Mouse (Mus musculus): Measurements from ENCODE around the gene Sec61g. TPM values are rescaled to one million over a fixed set of nuclear protein-coding genes. Genes with fewer than 3 reads are reported as not detected.
A peak's percentile ranks its signal among the peaks of the same experiment; 100 is the strongest.
"Not testable (repeated sequence)": the region's sequence is repeated elsewhere in the genome, so short reads cannot be mapped to it uniquely, and the experiment has no call there.

Gene Sec61g
- polyA plus RNA-seq, 1 experiment: 21.7 TPM

- no peak for TF ChIP-seq CTCF (IDR thresholded peaks at IDR 0.05; ENCODE audit: borderline replicate concordance, insufficient read depth, low read length)
- no peak for TF ChIP-seq POLR2A (IDR thresholded peaks at IDR 0.05; ENCODE audit: low read depth, low read length)
- peaks cover 26% of the 10 kb centered on the region for H3K4me1 ChIP-seq (ENCODE audit: control insufficient read depth, insufficient read depth, low read length)
- no peak overlapping the region for H3K4me3 ChIP-seq (ENCODE audit: insufficient read depth, low read length)
- peak overlapping the region; percentile 76; the same call in 1 of the 2 replicates for H3K27ac ChIP-seq (ENCODE audit: insufficient read depth, low read length)
Observed at GRCm38 (mm10) chr11:16525724-16526123, 17.4 kb upstream of the Sec61g start.

- no peak overlapping the region for H3K27ac ChIP-seq (ENCODE audit: insufficient read depth, low read length)
- TF ChIP-seq CTCF (IDR thresholded peaks at IDR 0.05; ENCODE audit: borderline replicate concordance, insufficient read depth, low read length): no peak
- TF ChIP-seq POLR2A (IDR thresholded peaks at IDR 0.05; ENCODE audit: low read depth, low read length): no peak
- no peak overlapping the region for H3K4me3 ChIP-seq (ENCODE audit: insufficient read depth, low read length)
- peaks cover 26% of the 10 kb centered on the region for H3K4me1 ChIP-seq (ENCODE audit: control insufficient read depth, insufficient read depth, low read length)
Observed at GRCm38 (mm10) chr11:16524917-16525640, 16.8 kb upstream of the Sec61g start.

GRCm38 (mm10) chr11:16515081-16515480, 6.8 kb upstream of the Sec61g start:
- H3K4me1 ChIP-seq (ENCODE audit: control insufficient read depth, insufficient read depth, low read length); H3K4me3 ChIP-seq (ENCODE audit: insufficient read depth, low read length); H3K27ac ChIP-seq (ENCODE audit: insufficient read depth, low read length): not testable (repeated sequence)

GRCm38 (mm10) chr11:16514221-16514620, 5.9 kb upstream of the Sec61g start:
- H3K4me1 ChIP-seq (ENCODE audit: control insufficient read depth, insufficient read depth, low read length); H3K27ac ChIP-seq (ENCODE audit: insufficient read depth, low read length): not testable (repeated sequence)

DNA sequence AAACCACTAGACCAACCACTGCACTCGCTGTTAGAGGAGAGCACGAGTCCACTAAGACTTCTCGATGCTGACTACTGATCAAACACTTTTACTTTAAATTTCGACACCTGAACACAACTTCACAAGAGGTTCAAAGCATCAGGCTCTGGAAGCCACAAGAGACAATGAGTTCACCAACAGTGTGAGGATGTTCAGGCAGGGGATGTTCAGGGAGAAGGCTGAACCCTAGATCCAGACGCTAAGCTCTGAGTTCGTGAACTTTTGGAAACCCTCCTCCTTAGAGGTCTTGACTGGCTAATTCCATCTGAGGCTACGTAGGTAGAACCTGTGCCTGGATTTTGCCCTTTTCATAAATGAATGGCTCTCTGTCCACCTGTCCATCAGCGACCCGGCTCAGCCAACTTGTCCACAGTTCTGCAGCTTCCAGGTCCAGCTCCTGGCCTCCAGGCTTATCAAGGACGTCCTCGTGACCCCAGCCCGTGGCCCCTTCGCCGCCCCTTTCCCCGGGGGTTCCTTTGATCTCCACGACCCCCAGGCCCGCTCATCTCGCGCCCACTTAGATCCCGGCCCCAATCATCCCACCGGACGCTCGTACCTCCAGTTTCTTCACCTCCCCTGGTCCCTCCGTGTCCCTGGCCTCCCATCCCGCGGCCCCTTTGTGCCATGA, 766 bp downstream of the Sec61g start:
- TF ChIP-seq POLR2A (IDR thresholded peaks at IDR 0.05; ENCODE audit: low read depth, low read length) (no peak), CTCF (IDR thresholded peaks at IDR 0.05; ENCODE audit: borderline replicate concordance, insufficient read depth, low read length) (no peak)
- H3K4me3 ChIP-seq (ENCODE audit: insufficient read depth, low read length): peak overlapping the region; percentile 85
- no peaks in the 10 kb centered on the region; the same call in 1 of the 2 replicates for H3K4me1 ChIP-seq (ENCODE audit: control insufficient read depth, insufficient read depth, low read length)
- peak overlapping the region; percentile 63 for H3K27ac ChIP-seq (ENCODE audit: insufficient read depth, low read length)

More at GRCm38 (mm10) chr11:16514221-16514620, 5.9 kb upstream of the Sec61g start:
- not testable (repeated sequence) for H3K4me3 ChIP-seq (ENCODE audit: insufficient read depth, low read length)

DNA sequence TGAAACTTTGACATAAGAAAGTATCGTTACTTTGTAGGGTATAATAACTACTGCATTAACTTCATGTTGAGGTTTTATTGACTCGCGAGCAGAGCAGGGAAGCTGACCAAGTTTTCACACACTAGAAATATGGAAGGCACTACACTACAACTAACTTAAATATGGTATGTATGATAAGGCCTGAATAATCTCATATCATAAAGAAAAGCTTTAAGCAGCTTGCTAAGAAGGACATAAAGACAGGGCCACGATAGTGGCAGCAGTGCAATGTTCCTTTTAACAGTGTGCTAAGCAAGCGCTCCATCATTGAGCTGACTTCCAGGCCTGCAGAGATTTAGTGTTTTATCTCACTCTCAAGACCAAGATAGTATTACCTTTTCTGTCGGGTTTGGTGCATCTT, 2.3 kb downstream of the Sec61g start:
- H3K4me3 ChIP-seq (ENCODE audit: insufficient read depth, low read length): peak overlapping the region; percentile 3; the same call in 1 of the 2 replicates

GRCm38 (mm10) chr11:16503150-16503549, 5.1 kb downstream of the Sec61g start:
- TF ChIP-seq CTCF (IDR thresholded peaks at IDR 0.05; ENCODE audit: borderline replicate concordance, insufficient read depth, low read length) (no peak), POLR2A (IDR thresholded peaks at IDR 0.05; ENCODE audit: low read depth, low read length) (no peak)
- Histone ChIP-seq H3K4me3 (ENCODE audit: insufficient read depth, low read length) (no peak overlapping the region), H3K4me1 (ENCODE audit: control insufficient read depth, insufficient read depth, low read length) (no peaks in the 10 kb centered on the region; the same call in 1 of the 2 replicates), H3K27ac (ENCODE audit: insufficient read depth, low read length) (no peak overlapping the region)

More for the DNA sequence above, 2.3 kb downstream of the Sec61g start:
- no peak for TF ChIP-seq CTCF (IDR thresholded peaks at IDR 0.05; ENCODE audit: borderline replicate concordance, insufficient read depth, low read length)
- no peak for TF ChIP-seq POLR2A (IDR thresholded peaks at IDR 0.05; ENCODE audit: low read depth, low read length)
- Histone ChIP-seq H3K4me1 (ENCODE audit: control insufficient read depth, insufficient read depth, low read length) (no peaks in the 10 kb centered on the region; the same call in 1 of the 2 replicates), H3K27ac (ENCODE audit: insufficient read depth, low read length) (no peak overlapping the region)

- no peak for TF ChIP-seq POLR2A (IDR thresholded peaks at IDR 0.05; ENCODE audit: low read depth, low read length)
- no peak for TF ChIP-seq CTCF (IDR thresholded peaks at IDR 0.05; ENCODE audit: borderline replicate concordance, insufficient read depth, low read length)
- Histone ChIP-seq H3K4me3 (ENCODE audit: insufficient read depth, low read length) (no peak overlapping the region), H3K27ac (ENCODE audit: insufficient read depth, low read length) (no peak overlapping the region), H3K4me1 (ENCODE audit: control insufficient read depth, insufficient read depth, low read length) (no peaks in the 10 kb centered on the region; the same call in 1 of the 2 replicates)
Observed at GRCm38 (mm10) chr11:16502744-16503143, 5.5 kb downstream of the Sec61g start.

DNA sequence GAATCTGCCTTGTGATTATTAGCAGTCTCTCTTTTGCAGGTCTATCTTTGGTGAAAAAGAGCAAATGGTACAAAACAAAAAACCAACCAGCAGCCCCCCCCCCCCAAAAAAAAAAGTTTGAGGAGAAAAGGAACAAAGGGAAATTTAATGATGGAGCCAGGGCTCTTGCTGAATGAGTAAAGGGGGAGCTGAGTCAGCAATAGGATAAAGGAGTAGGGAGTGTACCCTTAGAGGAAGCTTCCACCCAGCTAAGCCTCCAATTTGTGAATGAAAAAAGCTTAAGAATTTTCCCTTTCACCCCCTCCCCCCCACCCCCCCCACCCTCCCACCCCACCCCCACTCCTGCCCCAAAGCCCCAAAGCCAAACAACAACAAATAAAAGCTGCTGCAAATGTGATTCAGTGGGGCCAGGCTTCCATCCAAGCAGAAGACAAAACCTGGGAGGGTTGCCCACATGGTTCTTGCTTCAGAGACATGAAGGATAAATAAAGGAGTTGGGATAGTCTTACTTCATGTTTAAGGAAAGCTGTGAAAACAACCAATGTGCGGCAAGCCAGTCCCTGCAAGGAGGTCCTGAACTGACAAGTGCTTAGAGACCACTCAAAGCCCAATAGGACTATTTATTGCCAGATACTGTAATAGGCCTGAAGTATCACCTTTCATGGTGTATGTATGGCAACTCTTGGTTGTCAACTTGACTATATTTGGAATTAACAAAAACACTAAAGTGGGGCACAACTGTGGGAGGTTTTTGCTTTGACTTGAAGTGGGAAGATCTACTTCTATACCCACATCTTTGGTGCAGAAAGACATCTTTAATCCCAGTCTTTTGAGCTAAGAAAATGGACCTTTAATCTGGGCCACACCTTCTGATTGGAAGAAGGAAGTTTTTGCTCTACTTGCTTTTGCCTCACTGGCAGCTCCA, 9.3 kb downstream of the Sec61g start:
- Histone ChIP-seq H3K4me1 (ENCODE audit: control insufficient read depth, insufficient read depth, low read length) (no peaks in the 10 kb centered on the region), H3K27ac (ENCODE audit: insufficient read depth, low read length) (no peak overlapping the region), H3K4me3 (ENCODE audit: insufficient read depth, low read length) (no peak overlapping the region)
- no peak for TF ChIP-seq CTCF (IDR thresholded peaks at IDR 0.05; ENCODE audit: borderline replicate concordance, insufficient read depth, low read length)
- TF ChIP-seq POLR2A (IDR thresholded peaks at IDR 0.05; ENCODE audit: low read depth, low read length): no peak

Other genes starting within 250 kb of the Sec61g start
- gene Egfr, start 243.7 kb upstream of the Sec61g start, polyA plus RNA-seq (2011; ENCODE audit: insufficient read length, low read depth, missing spikeins): 74.9 and 97.8 TPM in 2 replicates